Mouse (Mus musculus) T-helper 17 cell (primary cell): ENCODE measurements at regions not wholly inside any gene's neighbourhood (a gene's known extent, or its start where the extent isn't known, plus 50 kb on each side); places are given as distances from the start of the nearest gene placed in this dataset.
"Not testable (repeated sequence)": the region's sequence is repeated elsewhere in the genome, so short reads cannot be mapped to it uniquely, and the experiment has no call there.

Source experiments
- in situ Hi-C, 2 experiments: fragments of 300-600 bp; cut with MboI, MseI; formaldehyde crosslinking; loops; 1 replicate in 1 of 2; 2 replicates in 1 of 2; pipeline ENCODE4 v1.15.1; 2025; ENCODE audit warnings: high pct_unique_total_duplicates in 2 of 2

DNA sequence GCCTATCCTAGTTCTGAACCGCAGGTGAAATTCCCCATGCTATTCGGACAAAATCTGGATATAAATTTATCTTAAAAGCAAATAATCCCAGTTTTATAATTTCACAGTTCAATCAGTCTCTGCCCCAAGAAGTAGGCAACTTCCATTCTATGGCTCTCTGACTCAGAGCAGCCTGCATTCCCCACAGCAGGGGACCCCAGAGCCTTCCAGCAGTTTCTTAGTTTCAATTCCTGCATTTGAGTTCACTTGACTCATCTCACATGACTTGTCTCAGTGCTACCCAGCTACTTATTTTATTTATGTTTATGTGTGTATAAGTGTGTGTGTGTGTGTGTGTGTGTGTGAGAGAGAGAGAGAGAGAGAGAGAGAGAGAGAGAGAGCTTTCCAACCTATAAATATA, 650.0 kb downstream of the Nebl start:
- in situ Hi-C loops, result no loop called here

DNA sequence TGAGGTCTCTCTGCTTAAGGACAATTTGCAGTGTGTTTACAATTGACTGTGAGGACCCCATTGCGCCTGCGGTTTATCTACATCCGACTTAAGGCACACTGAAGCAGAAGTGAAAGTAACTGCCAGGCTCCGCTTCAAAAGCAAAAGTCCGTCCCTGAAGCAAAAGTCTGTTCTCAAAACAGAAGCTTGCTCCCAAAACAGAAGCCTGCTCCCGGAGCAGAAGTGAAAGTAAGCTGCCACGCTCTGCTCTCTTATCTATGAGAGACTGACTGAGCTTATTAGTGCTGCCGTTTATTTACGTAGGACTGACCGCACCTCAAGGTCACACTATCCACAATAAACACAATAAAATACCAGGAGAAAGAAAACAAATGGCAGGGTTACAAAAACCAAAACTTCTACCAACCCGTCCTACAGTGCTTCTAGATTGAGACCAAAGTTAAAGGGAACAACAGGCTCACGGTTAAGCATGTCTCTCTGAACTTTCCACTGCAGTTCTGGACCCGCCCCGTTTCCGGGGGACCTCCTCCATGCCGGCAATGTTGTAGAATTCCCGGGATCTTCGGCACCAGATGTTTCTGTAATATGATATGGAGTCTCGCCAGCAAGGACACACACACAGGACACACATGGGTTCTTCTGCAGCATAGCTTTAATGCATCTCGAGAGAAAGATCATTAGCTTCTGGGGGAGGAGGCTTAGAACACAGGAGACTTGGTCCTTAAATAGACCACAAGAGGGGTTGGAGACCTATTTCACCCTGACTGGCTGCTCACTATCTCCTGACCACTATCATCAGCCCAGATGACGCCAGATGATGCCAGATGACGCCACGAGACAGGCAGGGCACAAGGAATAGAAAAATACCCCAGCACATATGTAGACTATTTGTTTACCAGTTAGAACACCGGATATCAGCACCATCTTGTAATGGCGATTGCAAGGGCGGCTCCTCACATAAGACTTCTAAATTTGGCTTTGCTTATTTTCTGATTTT, 665.8 kb downstream of the Nebl start:
- in situ Hi-C loops, result not testable (repeated sequence)
